Mouse (Mus musculus) cerebellum, adult 2 months (tissue): ENCODE results near the gene Zfp287.

Source experiments
- CTCF ChIP-seq: fragments of 200-500 bp; IDR thresholded peaks from 2 replicates; pipeline ENCODE4 v1.5.1; 2011; ENCODE audit warnings: low read depth, mild to moderate bottlenecking, control low read depth, low read length, moderate library complexity, borderline replicate concordance; ENCODE audit not compliant: insufficient read depth
- POLR2A ChIP-seq: fragments of 200-500 bp; IDR thresholded peaks from 2 replicates; pipeline ENCODE4 v1.6.1; 2011; ENCODE audit warnings: low read length, control low read depth, borderline replicate concordance; ENCODE audit not compliant: insufficient read depth

DNA sequence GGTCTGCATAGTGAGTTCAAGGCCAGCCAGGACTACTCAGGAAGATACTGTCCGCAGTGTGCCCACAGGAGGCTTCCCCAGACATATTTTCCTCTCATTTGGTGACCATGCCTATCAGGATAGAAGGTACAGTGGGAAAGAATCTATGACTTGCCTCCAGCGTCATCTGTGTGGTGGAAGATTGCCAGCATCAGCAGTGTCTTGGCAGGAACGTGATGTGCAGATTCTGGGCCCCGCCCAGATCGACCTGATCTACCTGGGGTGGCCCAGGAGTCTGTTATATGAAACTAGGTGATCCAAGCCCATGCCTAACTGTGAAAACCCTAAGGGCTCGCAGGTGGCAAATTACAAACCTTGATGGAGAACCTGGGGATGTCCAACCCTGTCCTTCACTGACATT is 61.7 kb downstream of the Zfp287 start:
- no peak for TF ChIP-seq CTCF
- no peak for TF ChIP-seq POLR2A
